16 mouse cellular contexts compared by ENCODE assay signal in the genomic region with DNA sequence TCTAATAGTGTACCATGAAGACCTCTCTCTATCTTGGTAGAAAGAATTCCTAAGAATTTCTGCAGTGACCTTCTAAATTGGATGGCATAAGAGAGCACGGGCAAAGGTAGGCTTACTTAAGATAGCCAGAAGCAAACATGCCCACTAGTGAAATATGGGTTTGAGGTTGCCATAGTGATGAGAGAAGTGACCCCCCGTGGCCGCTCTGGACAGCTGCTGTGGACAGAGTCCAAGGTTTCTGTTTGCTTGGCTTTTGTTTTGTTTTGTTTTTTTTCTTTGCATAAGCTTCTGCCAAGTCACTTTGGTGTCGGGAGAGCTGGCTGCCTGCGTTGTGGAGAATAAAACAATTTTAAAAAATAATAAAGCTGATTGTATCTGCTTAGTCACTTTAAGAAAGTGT.
DNase-seq lines count a peak whose midpoint lies in the region; ATAC-seq and TF ChIP-seq lines count a peak whose summit lies in the region.
"Had no signal": no experiment of that assay in that cellular context is flagged by ENCODE, and none has a peak within 500 bp of the region (broad histone marks: within the 10 kb centered on the region; RNA-seq: fewer than 3 reads in every experiment).

No protein-coding gene starts in this region.

- no peak for TF ChIP-seq CTCF in hindbrain, postnatal 0 days (IDR thresholded peaks at IDR 0.05; ENCODE audit: low read depth)
- no peak for TF ChIP-seq CTCF in liver, embryonic 14.5 days (IDR thresholded peaks at IDR 0.05; ENCODE audit: low read depth)

- H3K27me3 ChIP-seq in hindbrain, postnatal 0 days (ENCODE audit: insufficient read depth, low read length) = no peaks in the 10 kb centered on the region
- H3K27me3 ChIP-seq in hindbrain, embryonic 11.5 days (ENCODE audit: control insufficient read depth, insufficient read depth, low read length) = no peaks in the 10 kb centered on the region
- no peaks in the 10 kb centered on the region for H3K27me3 ChIP-seq in liver, embryonic 14.5 days (ENCODE audit: control insufficient read depth, insufficient read depth, low read length)
- no peaks in the 10 kb centered on the region for H3K27me3 ChIP-seq in liver, embryonic 12.5 days (replicated peaks)
- H3K27me3 ChIP-seq in liver, embryonic 16.5 days (ENCODE audit: control insufficient read depth, insufficient read depth, low read depth, low read length) = no peaks in the 10 kb centered on the region
- H3K27me3 ChIP-seq in midbrain, embryonic 14.5 days (ENCODE audit: control insufficient read depth, insufficient read depth, low read length) = no peaks in the 10 kb centered on the region
- no peaks in the 10 kb centered on the region for H3K27me3 ChIP-seq in intestine, embryonic 15.5 days (replicated peaks)
- H3K27me3 ChIP-seq: hindbrain, embryonic 15.5 days; Patski; stomach, embryonic 15.5 days had no signal

- H3K4me3 ChIP-seq in hindbrain, postnatal 0 days (ENCODE audit: low read length) = no peak overlapping the region
- H3K4me3 ChIP-seq in hindbrain, embryonic 11.5 days (ENCODE audit: low read depth, low read length) = no peak overlapping the region
- no peak overlapping the region for H3K4me3 ChIP-seq in liver, embryonic 14.5 days (ENCODE audit: insufficient read depth in 1 of 2, low read depth in 2 of 2, low read length in 2 of 2)
- no peak overlapping the region for H3K4me3 ChIP-seq in liver, embryonic 12.5 days
- H3K4me3 ChIP-seq in liver, embryonic 16.5 days (ENCODE audit: low read depth, low read length) = no peak overlapping the region
- H3K4me3 ChIP-seq in midbrain, embryonic 14.5 days (replicated peaks; ENCODE audit: low read depth, low read length) = no peak overlapping the region
- H3K4me3 ChIP-seq in intestine, embryonic 15.5 days (replicated peaks) = no peak overlapping the region
- H3K4me3 ChIP-seq: hindbrain, embryonic 15.5 days; layer of hippocampus, adult 2 months; left cerebral cortex, adult 2 months; stomach, embryonic 15.5 days had no signal

- no peak overlapping the region for H3K9ac ChIP-seq in hindbrain, postnatal 0 days (replicated peaks; ENCODE audit: low read length)
- H3K9ac ChIP-seq in hindbrain, embryonic 11.5 days (ENCODE audit: low read depth, low read length) = no peak overlapping the region
- no peak overlapping the region for H3K9ac ChIP-seq in liver, embryonic 14.5 days (replicated peaks)
- no peak overlapping the region for H3K9ac ChIP-seq in liver, embryonic 12.5 days
- H3K9ac ChIP-seq in liver, embryonic 16.5 days (ENCODE audit: low read depth, low read length) = no peak overlapping the region
- H3K9ac ChIP-seq in midbrain, embryonic 14.5 days (replicated peaks; ENCODE audit: low read length) = no peak overlapping the region
- H3K9ac ChIP-seq in intestine, embryonic 15.5 days = no peak overlapping the region
- H3K9ac ChIP-seq: hindbrain, embryonic 15.5 days; stomach, embryonic 15.5 days had no signal

- no peaks in the 10 kb centered on the region for H3K36me3 ChIP-seq in hindbrain, postnatal 0 days (ENCODE audit: insufficient read depth, low read length)
- no peaks in the 10 kb centered on the region for H3K36me3 ChIP-seq in hindbrain, embryonic 11.5 days (ENCODE audit: control insufficient read depth, insufficient read depth, low read length)
- H3K36me3 ChIP-seq in liver, embryonic 14.5 days (replicated peaks; ENCODE audit: control insufficient read depth, insufficient read depth, low read depth) = no peaks in the 10 kb centered on the region
- no peaks in the 10 kb centered on the region for H3K36me3 ChIP-seq in liver, embryonic 12.5 days
- no peaks in the 10 kb centered on the region for H3K36me3 ChIP-seq in liver, embryonic 16.5 days (ENCODE audit: control insufficient read depth, insufficient read depth)
- H3K36me3 ChIP-seq in midbrain, embryonic 14.5 days (ENCODE audit: control insufficient read depth, insufficient read depth, low read length) = no peaks in the 10 kb centered on the region
- H3K36me3 ChIP-seq in intestine, embryonic 15.5 days = no peaks in the 10 kb centered on the region
- H3K36me3 ChIP-seq: hindbrain, embryonic 15.5 days; stomach, embryonic 15.5 days had no signal

- DNase-seq in hindbrain, postnatal 0 days (ENCODE audit: low spot score) = peak; percentile 70
- DNase-seq in hindbrain, embryonic 11.5 days (ENCODE audit: low spot score) = no peak
- DNase-seq in liver, embryonic 14.5 days (ENCODE audit: low read depth in 3 of 3, low spot score in 3 of 3) = peak in 1 of 3 experiments; percentile 4
- DNase-seq in midbrain, embryonic 14.5 days = peak; percentile 31
- DNase-seq: cerebellum, adult 8-10 months; gastrocnemius, postnatal 10 days; thymus, adult 2 months had no signal

- H3K4me1 ChIP-seq in hindbrain, postnatal 0 days (ENCODE audit: insufficient read depth, low read length) = peaks cover 33% of the 10 kb centered on the region
- peaks cover 12% of the 10 kb centered on the region for H3K4me1 ChIP-seq in hindbrain, embryonic 11.5 days (replicated peaks; ENCODE audit: control insufficient read depth, insufficient read depth, low read length)
- no peaks in the 10 kb centered on the region for H3K4me1 ChIP-seq in liver, embryonic 14.5 days (replicated peaks; ENCODE audit: control insufficient read depth in 2 of 2, insufficient read depth in 2 of 2, low read length in 1 of 2)
- H3K4me1 ChIP-seq in liver, embryonic 12.5 days = no peaks in the 10 kb centered on the region
- no peaks in the 10 kb centered on the region for H3K4me1 ChIP-seq in liver, embryonic 16.5 days (ENCODE audit: control insufficient read depth, low read depth, low read length)
- H3K4me1 ChIP-seq in midbrain, embryonic 14.5 days (ENCODE audit: control insufficient read depth, insufficient read depth, low read length) = peaks cover 33% of the 10 kb centered on the region
- no peaks in the 10 kb centered on the region for H3K4me1 ChIP-seq in intestine, embryonic 15.5 days (replicated peaks)
- H3K4me1 ChIP-seq: stomach, embryonic 15.5 days had no signal

- no peak overlapping the region for H3K4me2 ChIP-seq in hindbrain, postnatal 0 days (ENCODE audit: low read depth, low read length)
- H3K4me2 ChIP-seq in hindbrain, embryonic 11.5 days (replicated peaks; ENCODE audit: low read depth, low read length) = no peak overlapping the region
- no peak overlapping the region for H3K4me2 ChIP-seq in liver, embryonic 14.5 days (ENCODE audit: low read depth)
- no peak overlapping the region for H3K4me2 ChIP-seq in liver, embryonic 12.5 days
- H3K4me2 ChIP-seq in liver, embryonic 16.5 days (ENCODE audit: low read depth, low read length) = no peak overlapping the region
- H3K4me2 ChIP-seq in midbrain, embryonic 14.5 days (ENCODE audit: low read length) = no peak overlapping the region
- no peak overlapping the region for H3K4me2 ChIP-seq in intestine, embryonic 15.5 days (replicated peaks)
- H3K4me2 ChIP-seq: hindbrain, embryonic 15.5 days; stomach, embryonic 15.5 days had no signal

- TF ChIP-seq EP300 in liver, embryonic 14.5 days (IDR thresholded peaks at IDR 0.05; ENCODE audit: low read depth) = no peak

- ATAC-seq in hindbrain, postnatal 0 days = no peak; the same call in 1 of the 2 replicates
- ATAC-seq in hindbrain, embryonic 11.5 days (ENCODE audit: low FRiP score) = no peak
- 0 out of 2 replicates have a peak, but pooled peaks have one; percentile 31 for ATAC-seq in liver, embryonic 14.5 days (ENCODE audit: insufficient read depth)
- no peak for ATAC-seq in liver, embryonic 12.5 days
- peak; percentile 58; the same call in 1 of the 2 replicates for ATAC-seq in liver, embryonic 16.5 days (ENCODE audit: low read depth)
- ATAC-seq in midbrain, embryonic 14.5 days (ENCODE audit: low FRiP score, low TSS enrichment) = no peak
- no peak for ATAC-seq in intestine, embryonic 15.5 days
- ATAC-seq: activated CD4-positive, CD25-positive, alpha-beta regulatory T cell, adult 4 months; Patski had no signal

- 0 out of 2 replicates have a peak overlapping the region, but pooled peaks have one; percentile 20 for H3K27ac ChIP-seq in hindbrain, postnatal 0 days
- H3K27ac ChIP-seq in hindbrain, embryonic 11.5 days (ENCODE audit: low read depth, low read length) = no peak overlapping the region
- no peak overlapping the region for H3K27ac ChIP-seq in liver, embryonic 14.5 days
- H3K27ac ChIP-seq in liver, embryonic 12.5 days = no peak overlapping the region
- H3K27ac ChIP-seq in liver, embryonic 16.5 days (ENCODE audit: low read length) = no peak overlapping the region
- H3K27ac ChIP-seq in midbrain, embryonic 14.5 days (replicated peaks; ENCODE audit: low read depth, low read length) = no peak overlapping the region
- no peak overlapping the region for H3K27ac ChIP-seq in intestine, embryonic 15.5 days
- H3K27ac ChIP-seq: layer of hippocampus, adult 2 months; left cerebral cortex, adult 2 months; stomach, embryonic 15.5 days had no signal

- no peaks in the 10 kb centered on the region for H3K9me3 ChIP-seq in hindbrain, postnatal 0 days (ENCODE audit: low read length)
- no peaks in the 10 kb centered on the region for H3K9me3 ChIP-seq in hindbrain, embryonic 11.5 days (ENCODE audit: control insufficient read depth, low read length)
- no peaks in the 10 kb centered on the region for H3K9me3 ChIP-seq in liver, embryonic 14.5 days (ENCODE audit: control insufficient read depth, low read length)
- H3K9me3 ChIP-seq in liver, embryonic 12.5 days (replicated peaks) = no peaks in the 10 kb centered on the region; the same call in 1 of the 2 replicates
- H3K9me3 ChIP-seq in liver, embryonic 16.5 days (replicated peaks; ENCODE audit: control insufficient read depth, low read length) = no peaks in the 10 kb centered on the region
- H3K9me3 ChIP-seq in midbrain, embryonic 14.5 days (ENCODE audit: control insufficient read depth, low read length) = no peaks in the 10 kb centered on the region
- no peaks in the 10 kb centered on the region for H3K9me3 ChIP-seq in intestine, embryonic 15.5 days
- H3K9me3 ChIP-seq: hindbrain, embryonic 15.5 days; stomach, embryonic 15.5 days had no signal

- 15% methylated on average over 5 of the region's 5 CpGs for WGBS in hindbrain, postnatal 0 days
- WGBS in hindbrain, embryonic 11.5 days = 54% methylated on average over 5 of the region's 5 CpGs
- WGBS in liver, embryonic 14.5 days (ENCODE audit: insufficient replicate concordance) = 52% methylated on average over 5 of the region's 5 CpGs
- WGBS in liver, embryonic 12.5 days (ENCODE audit: insufficient replicate concordance) = 56% methylated on average over 5 of the region's 5 CpGs
- WGBS in liver, embryonic 16.5 days (ENCODE audit: insufficient replicate concordance) = 55% methylated on average over 5 of the region's 5 CpGs
- WGBS in midbrain, embryonic 14.5 days = 34% methylated on average over 5 of the region's 5 CpGs
- WGBS in intestine, embryonic 15.5 days = 25% methylated on average over 5 of the region's 5 CpGs

Comparison
In these comparisons a context has a peak if more than half of its experiments do, and no peak if none do; other contexts are left out.
1. ATAC-seq: peak in liver, embryonic 14.5 days (single experiment) and liver, embryonic 16.5 days (single experiment); none in hindbrain, postnatal 0 days (single experiment), hindbrain, embryonic 11.5 days (single experiment), liver, embryonic 12.5 days (single experiment), midbrain, embryonic 14.5 days (single experiment) and intestine, embryonic 15.5 days (single experiment).